Mouse (Mus musculus) spleen, adult 2 months (tissue): Measurements from ENCODE around the gene Il2ra.

Source experiments
- CTCF ChIP-seq: fragments of 200-500 bp; IDR thresholded peaks from 2 replicates; pipeline ENCODE4 v1.5.1; 2011; ENCODE audit warnings: mild to moderate bottlenecking, inconsistent platforms; ENCODE audit not compliant: insufficient read depth, insufficient read length, insufficient replicate concordance; ENCODE audit errors: extremely low read depth
- POLR2A ChIP-seq: fragments of 200-500 bp; IDR thresholded peaks from 2 replicates; pipeline ENCODE4 v1.6.1; 2011; ENCODE audit warnings: low read depth, low read length, inconsistent platforms

DNA sequence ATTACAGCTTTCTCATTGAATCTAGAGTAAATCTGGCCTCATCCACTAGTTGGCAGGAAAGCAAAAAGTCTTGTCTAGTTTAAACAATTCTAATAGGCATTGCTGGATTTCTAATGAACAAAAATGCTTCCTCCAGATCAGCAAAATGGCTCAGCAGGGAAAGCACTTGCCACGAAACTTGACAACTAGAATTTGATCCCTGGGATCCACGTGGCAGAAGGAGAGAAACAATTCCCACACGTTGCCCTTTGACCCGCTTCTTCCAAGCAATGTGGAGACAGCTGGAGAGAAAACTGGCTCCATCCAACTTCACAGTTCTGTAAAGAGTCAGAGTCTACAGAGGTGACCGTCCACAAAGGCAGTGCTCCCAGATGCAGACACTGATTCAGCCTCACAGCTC, 56.4 kb downstream of the Il2ra start:
- TF ChIP-seq CTCF (no peak), POLR2A (no peak)
